Mouse (Mus musculus): ENCODE data around the gene Cd274.

The Cd274 gene

DNA sequence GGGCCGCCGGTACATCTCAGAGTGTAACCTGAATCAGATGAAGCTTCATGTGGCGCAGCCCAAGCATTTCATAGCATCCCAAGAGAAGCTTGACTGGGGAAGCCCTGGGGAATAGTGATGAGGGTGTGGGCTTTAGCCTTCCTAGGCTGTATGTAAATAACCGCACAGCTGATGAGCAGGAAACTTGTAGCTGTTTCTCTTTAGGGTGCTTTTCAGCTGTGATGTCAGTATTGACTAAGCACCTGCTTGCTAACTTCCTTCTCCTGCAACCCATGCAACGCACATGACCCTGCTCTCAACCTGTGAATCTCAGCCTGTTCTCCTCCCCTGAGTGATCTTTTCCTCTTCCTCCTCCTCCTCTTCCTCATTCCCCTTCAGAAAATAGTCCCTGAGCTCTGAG is 3.2 kb upstream of the Cd274 start:
- DNase-seq (ENCODE audit: low spot score): no peak

DNA sequence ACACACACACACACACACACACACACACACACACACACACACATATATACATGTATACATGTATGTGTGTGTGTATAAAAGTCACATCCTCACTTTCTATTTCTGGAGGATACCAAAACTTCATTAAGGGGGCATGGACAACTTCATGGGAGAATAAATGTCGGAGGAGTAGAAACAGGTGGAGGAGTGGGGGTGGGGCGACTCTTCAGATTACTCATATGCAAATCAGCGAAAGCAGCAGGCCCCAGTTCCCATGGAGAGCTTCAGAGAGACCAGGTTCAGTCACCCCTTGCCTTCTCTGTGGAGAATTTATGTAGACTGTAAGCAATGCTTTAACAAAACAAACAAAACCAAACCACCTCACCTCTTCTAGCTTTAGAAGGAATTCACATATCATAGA is 2.1 kb upstream of the Cd274 start:
- DNase-seq (ENCODE audit: low spot score): no peak

DNA sequence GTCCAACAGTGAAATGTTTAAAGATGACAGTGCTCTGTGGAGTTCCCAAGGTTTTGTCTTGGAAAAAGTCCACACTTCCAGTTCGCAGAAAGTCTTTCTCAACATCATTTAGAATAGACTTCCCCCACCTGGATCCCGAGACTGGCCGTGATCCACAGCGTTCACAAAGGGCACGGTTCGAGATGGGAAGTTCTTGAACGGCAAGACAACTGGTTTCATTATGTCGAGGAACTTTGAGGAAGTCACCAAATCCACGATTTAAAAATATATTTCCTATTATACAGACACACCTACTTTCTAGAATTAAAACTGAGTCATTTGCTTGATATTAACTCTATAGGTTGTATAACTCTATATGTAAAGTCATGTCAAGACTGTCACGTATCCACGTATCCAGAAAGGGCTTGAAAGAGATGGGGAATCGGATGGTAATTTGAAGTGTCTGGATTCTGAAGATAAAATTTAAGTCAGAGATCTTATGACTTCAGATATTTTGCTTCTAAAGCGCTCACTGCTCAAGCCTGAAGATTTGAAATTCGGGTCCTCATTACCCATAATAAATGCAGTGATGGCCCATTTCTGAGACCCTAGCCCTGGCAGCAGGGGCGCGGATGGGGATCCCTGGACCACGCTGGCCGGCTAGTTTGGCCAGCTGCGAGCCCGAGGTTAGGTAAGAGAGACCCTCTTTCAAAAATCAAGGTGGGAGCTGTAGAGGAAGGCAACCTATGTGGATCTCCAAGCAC is 858 bp upstream of the Cd274 start:
- no peak for DNase-seq (ENCODE audit: low spot score)

GRCm38 (mm10) chr19:29368041-29368440 is 786 bp downstream of the Cd274 start:
- DNase-seq (ENCODE audit: low spot score): no peak

- no peak for DNase-seq (ENCODE audit: low spot score)
These were observed 1.5 kb downstream of the Cd274 start for GRCm38 (mm10) chr19:29368671-29369309.

GRCm38 (mm10) chr19:29370112-29370511 is 2.9 kb downstream of the Cd274 start:
- DNase-seq (ENCODE audit: low spot score): peak; percentile 84

GRCm38 (mm10) chr19:29370545-29371283 is 3.5 kb downstream of the Cd274 start:
- no peak for DNase-seq (ENCODE audit: low spot score)

GRCm38 (mm10) chr19:29371284-29372081 is 4.2 kb downstream of the Cd274 start:
- no peak for DNase-seq (ENCODE audit: low spot score)

GRCm38 (mm10) chr19:29372138-29372537 is 4.9 kb downstream of the Cd274 start:
- DNase-seq (ENCODE audit: low spot score): peak; percentile 73

GRCm38 (mm10) chr19:29372621-29373020 is 5.4 kb downstream of the Cd274 start:
- DNase-seq (ENCODE audit: low spot score): no peak

- DNase-seq (ENCODE audit: low spot score): no peak
These were observed 6.2 kb downstream of the Cd274 start for GRCm38 (mm10) chr19:29373438-29373837.

DNA sequence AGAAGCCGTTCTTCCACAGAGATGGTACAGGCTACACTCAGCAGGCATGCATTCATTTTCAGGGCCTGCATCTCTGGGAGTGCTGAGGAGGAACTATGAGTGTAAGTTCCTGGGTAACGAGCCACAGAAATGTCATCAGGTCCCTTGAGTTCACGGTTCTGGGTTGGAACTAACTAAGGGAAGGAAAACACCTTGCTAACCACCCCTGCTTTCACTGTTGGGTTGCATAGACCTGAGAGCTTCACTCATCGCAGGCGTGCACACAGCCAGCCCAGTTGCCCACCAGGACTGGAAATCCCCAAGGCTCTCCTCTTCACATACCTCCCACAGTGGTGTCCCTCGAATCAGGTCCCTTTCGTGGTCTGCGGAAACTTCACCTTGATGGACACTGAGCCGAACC is 7.7 kb downstream of the Cd274 start:
- no peak for DNase-seq (ENCODE audit: low spot score)

DNA sequence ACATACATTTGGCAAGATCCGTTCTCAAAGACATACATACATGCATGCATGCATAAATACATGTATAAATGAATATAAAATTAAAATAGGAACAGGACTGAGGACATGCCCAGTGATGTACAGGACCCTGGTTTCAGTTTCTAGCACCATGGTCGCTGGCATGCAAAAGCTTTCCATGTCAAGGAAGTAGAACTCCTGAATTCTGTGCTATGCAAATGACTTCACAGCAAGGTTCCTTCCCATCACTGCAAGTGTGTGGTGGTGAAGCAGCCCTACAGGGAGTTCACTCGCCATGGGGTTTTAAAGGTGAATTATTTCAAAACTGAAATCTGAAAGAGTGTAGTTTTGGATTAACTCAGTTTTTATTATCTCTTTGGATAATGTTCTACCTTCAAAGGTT is 9.1 kb downstream of the Cd274 start:
- DNase-seq (ENCODE audit: low spot score): no peak

GRCm38 (mm10) chr19:29379839-29380603 is 12.8 kb downstream of the Cd274 start:
- DNase-seq (ENCODE audit: low spot score): no peak

- DNase-seq (ENCODE audit: low spot score): no peak
These were observed 16.1 kb downstream of the Cd274 start for GRCm38 (mm10) chr19:29383368-29383767.

DNA sequence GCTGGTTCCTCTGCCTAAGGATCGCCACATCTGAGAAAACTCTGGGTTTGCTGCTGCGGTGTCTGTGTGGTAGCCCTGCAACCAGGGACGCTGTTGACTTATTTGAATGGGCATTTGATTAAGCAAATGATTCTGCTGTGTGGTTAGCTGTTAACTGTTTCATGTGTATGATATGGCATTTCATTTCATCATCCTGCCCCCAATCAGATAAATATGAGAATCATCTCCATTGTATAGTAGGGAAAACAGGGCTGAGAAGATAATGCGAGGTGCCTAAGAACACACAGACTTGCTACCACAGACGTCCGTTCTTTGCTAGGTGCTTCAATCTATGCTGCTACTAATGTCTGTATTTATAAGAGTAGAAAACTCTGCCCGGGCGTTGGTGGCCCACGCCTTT is 17.2 kb downstream of the Cd274 start:
- no peak for DNase-seq (ENCODE audit: low spot score)

DNA sequence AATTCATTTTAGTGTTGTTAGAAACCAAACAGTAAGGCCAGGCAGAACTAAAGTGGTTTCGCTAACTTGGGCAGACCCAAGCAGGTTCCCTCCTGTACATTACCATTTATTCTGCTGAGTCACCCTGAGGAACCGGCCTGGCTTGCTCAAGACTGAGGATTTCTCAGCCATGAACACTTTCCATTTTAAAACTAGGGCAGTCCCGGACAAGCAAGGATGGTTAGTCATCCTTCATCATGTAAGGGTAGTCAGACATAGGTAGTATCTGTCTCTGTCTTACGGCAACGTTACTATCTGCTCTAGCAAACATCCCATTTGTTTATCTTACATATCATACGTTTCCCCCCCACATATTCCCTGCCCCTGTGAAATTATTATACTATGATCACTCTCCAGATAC is 17.7 kb downstream of the Cd274 start:
- no peak for DNase-seq (ENCODE audit: low spot score)

DNA sequence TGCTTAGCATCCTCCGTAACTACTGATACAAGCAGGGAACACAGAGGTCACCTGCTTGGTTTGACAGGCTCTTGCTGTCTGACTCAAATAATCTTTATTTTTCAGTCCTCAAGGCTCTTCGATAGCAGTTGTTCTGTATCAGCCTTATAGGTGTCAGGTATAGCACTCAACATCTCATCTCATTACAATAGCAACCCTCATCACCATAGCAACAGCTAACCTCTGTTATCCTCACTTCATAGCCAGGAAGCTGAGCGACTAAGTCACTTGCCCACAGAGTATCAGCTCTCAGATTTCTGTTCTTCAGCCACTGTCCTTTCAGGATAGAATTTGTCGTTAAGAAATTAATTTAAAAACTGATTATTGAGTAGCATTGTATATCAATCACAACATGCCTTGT is 18.6 kb downstream of the Cd274 start:
- DNase-seq (ENCODE audit: low spot score): no peak

DNA sequence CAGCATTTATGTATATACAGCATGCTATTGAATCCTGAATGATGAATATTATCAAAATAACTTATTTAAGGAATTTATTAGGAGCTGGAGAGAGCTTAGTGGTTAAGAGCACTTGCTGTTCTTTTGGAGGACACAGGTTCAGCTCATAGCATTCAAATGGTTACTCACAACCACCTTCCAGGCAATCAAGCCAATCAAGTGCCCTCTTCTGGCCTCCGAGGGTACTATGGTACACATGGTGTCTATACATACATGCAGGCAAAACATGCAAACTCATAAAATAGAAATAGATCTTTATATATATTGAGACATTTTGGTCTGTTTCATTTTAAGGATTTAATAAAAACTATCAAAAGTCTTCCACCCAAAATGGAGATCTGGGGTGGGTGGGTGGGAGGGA is 21.6 kb downstream of the Cd274 start:
- no peak for DNase-seq (ENCODE audit: low spot score)

GRCm38 (mm10) chr19:29390483-29390882 is 23.2 kb downstream of the Cd274 start:
- no peak for DNase-seq (ENCODE audit: low spot score)

GRCm38 (mm10) chr19:29391279-29391678 is 24.0 kb downstream of the Cd274 start:
- no peak for DNase-seq (ENCODE audit: low spot score)

- DNase-seq (ENCODE audit: low spot score): no peak
These were observed 26.1 kb downstream of the Cd274 start for GRCm38 (mm10) chr19:29393333-29393732.

Data from adipocyte (in vitro differentiated cells).